Mouse (Mus musculus) CD4-positive, CD25-positive, alpha-beta regulatory T cell, adult 2 months (primary cell): ENCODE data around the gene Zfp773.

Source experiments
- DNase-seq: peaks from one replicate; pipeline ENCODE4 v3.0.0-alpha.2; 2012; ENCODE audit warnings: low read depth, low spot score

Gene Zfp773

DNA sequence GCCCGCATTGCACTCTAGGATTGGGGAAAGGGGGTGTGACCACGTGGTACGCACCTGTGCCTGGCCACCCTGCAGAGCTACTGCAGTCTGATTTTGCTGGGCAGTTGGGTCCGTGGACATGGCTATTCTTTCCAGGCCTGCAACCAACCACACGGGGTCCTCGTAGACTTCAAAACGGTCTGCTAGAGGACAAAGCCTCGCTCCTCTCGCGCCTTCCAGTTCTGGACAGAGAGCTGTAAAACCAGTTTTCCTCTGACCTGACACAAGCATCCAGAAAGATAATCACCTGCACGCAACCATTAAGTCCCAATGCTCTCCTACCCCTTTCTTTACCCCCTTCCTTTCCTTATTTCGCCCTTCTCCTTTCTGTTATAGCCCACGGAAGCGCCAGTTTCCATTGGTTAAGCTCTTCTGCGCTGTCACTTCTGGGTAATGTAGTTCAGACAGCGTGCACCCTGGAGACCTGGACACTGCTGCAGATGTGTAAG lies at the start of gene Zfp773:
TSS of gene Zfp773 (minus strand) at position 377 of the 488 bp plus-strand sequence.
- peak; percentile 68 for DNase-seq

DNA sequence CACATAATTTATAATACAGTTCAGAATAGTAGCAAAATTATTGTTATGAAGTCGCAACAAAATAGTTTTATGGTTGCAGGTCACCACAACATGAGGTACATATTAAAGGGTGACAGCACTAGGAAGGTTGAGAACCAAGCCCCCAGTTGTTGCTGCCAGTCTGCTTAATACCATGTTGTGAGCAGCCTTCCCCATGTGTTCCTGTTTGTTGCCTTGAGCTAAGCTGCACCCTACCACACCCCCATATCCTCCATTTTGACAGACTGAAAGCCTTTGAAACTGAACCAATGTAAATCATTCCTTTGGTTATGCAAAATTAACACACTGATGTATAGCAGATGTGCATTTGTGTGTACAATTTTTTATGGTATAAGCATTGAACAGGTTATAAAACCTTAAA lies 49.3 kb upstream of the Zfp773 start:
- DNase-seq, result no peak

DNA sequence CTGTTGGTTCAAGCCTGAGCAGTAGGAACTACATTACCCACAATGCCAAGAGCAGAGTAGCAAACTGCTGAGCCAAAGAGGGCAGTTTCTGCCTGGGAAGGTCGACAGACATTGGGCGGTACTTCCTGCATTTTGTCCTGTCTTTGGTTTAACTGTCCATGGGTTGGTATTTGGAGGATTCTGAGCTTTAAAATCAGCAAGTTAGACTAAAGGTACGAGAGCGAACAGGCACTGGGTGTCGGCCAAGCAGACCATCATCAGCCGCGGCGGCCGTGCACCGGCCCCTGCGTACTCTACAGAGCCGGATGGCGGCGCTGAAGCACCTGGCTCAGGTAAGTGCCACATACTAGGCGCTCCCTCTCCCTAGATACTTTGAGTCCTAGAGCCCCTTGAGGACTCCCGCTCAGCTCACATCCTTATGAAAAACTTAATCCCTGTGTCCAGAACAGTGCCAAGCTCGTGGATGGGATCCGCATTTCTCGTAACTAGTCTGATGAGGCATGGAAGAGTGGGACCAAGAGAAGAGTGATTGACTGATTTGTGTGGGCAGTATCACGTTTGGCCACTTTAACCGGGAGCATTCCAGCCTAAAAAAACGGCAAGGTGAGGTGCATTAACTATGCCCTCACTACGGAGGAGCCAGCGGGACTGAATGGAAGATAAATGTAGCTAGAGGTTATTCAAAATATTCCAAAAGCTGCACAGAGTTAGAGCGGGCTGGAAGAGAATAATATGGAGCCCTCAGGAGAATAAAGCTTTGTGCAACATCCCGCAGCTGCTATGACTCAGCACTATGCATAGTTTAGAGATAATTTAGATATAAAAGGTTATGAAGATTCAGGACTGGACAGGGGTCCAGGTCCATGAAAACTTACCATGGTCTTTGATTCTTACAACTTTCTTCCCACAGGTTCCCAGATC lies 34.9 kb upstream of the Zfp773 start, which contains the start of gene Zfp418:
TSS of gene Zfp418 (plus strand) at position 104 of the 921 bp plus-strand sequence.
- peak; percentile 74 for DNase-seq

DNA sequence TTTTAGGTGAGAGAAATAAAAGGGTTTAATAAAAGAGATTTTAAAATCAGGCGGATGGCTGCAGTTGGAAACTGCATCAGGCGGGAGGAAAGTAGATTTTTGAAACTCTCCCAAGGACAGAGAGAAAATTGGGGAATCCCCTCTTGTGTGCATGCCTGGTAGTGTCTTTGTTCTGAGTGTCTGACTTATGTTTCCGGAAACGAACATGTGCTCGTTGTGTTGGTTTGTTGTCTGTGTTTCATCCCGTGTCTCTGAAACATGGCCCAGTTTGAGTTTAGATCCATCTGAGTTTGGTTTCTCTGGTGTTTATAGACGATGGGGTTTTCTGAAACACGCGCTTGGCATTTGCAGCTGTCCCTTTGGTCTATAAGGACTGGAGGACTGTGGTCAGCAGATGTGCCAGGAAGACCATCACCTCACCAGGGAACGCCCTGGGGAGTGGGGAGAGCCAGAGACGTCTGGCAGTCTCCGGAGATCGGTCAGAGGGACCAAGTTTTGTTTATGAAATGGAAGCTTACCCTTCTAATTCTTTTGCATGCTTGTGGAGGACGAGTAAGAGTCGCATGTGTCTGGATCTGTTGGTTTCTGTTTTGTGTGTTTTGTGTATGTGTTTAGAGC lies 9.5 kb upstream of the Zfp773 start:
- no peak for DNase-seq

DNA sequence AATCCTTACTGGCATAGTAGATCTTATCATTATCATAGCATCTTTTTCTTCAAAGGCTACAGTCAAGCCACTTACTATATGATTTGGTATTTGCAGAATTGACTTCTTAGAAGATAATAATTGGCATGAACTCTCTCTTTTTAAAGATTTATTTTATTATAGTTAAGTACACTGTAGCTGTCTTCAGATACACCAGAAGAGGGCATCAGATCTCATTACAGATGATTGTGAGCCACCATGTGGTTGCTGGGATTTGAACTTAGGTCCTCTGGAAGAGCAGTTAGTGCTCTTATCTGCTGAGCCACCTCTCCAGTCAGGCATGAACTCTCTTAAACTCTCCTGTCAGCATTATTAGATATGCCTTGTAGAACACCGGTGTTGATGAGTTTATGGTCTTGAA lies 7.7 kb upstream of the Zfp773 start:
- DNase-seq, result no peak

DNA sequence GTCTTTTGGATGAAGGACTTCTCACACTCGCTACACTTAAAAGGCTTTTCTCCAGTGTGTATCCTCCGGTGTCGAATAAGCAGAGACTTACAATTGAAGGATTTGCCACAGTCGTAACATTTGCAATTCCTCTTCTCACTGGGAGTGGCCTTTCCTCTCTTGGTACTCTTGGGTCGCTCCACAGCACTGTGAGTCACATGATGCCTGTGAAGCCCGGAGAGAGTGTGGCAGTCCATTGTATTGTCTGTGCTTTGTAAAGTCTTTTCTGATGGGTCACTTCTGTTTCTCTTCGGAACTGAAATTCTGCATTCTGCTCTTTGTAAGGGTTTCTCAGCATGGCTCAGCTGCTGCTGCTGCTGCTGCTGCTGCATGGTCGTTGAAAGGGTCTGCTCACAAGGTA lies 3.8 kb downstream of the Zfp773 start:
- no peak for DNase-seq

DNA sequence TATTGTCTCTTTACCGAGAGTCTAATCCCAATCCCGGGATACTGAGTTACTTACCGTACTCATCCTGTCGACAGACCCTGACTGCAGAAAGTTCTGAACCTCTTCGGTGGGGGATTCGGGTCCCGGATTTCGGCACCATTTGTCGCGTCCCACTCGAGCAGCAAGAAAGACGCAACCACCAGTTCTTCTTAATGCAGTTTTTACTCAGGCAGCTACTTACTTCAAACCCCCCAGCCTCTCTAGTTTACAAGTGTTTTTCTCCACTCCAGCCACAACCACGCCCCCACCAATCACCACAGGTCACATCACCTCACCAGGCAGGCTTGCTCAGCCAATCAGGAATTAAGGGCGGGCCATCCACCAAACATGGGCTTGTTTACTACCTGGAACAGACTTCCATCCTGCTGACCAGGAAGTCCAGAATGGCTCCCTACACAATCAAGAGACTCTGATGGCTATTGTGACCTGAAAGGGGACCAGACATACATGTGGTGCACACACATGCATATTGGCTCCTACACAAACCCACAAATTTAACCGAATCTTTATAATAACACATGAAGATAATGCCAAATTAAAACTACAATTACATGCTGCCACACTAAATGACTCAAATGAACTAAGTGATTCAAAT lies 5.9 kb downstream of the Zfp773 start:
- peak; percentile 16 for DNase-seq

DNA sequence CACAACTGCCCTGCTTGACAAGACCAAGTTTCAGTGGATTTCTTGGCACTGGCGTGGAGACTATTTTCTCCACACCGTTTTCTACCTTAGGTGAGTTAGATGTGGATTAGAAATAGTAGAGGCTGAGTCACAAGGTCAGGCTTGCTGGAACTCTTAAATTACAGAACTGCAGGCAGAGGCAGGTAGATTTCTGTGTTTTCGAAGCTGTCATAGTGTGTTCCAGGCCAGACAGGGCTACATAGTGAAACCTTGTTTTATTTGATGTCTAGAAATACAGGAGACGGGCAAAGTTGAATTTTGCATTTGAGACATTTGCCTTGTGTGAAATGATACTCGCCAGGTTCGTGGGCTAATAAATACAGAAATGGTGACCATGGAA lies 15.0 kb downstream of the Zfp773 start:
- DNase-seq, result no peak

DNA sequence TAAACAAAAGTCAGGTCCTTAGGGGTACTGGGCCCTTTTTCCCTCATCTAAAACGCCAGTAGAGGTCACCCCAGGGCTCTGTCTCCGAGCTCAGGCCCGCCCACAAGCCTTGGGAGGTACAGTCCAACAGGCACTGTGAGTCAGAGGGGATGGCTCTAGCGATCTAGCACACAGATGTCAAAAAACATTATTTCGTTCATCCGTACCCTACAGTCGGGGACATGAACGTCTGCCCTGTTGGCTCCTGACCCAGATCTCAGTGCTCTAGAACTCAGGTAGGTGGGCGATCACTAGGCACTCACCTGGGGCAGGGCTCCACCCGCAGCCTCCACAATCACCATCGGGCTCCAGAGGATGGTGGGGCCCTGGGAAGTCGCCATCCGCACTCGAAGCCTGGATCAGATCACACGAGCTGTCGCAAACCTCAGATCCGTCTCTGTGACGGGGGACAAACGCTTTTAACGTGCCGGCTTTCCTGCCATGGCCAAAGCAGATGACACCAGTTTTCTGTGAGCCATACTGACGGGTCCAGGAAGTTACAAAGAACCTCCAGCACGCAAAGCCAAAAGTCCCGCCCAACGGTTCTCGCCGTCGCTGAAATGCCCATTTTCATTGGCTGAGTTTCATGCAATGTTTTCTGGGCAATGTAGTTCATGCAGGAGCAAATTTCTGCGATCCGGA lies 15.5 kb downstream of the Zfp773 start, which contains the start of gene Zfp954:
TSS of gene Zfp954 (minus strand) at position 568 of the 681 bp plus-strand sequence.
- DNase-seq, result peak; percentile 90

DNA sequence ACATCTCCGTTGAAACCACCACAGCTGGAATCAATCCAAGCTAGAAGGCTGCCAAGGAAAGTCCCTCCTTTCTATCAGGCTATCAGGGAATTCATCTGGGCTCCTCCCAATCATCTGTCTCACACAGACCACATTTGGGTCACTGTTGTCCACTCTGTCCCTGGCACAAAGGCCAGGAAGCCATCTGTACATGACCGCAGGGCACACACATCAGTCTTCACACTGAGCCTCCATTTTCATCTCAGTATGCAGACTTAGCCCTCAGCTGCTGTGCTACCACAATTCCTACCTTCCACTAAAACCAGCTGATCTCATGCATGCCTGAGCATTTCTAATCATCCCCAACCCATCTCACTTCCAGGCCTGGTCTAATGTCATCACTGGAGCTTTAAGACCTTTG lies 18.1 kb downstream of the Zfp773 start:
- no peak for DNase-seq

DNA sequence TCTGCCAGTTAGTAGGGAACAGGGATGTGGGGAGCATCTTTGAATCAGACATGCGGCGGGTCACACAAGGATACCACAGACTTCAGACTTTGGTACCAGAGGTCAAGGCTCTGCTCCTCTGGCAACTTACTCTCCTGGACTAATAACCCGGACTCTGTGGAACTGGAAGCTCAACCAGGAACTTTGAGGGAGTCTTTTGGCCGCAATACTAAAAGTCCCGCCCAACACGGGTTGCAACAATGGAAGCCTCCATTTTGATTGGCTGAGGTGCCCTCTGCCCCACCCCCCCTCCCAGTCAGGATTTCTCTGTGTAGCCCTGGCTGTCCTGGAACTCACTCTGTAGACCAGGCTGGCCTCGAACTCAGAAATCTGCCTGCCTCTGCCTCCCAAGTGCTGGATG lies 28.1 kb downstream of the Zfp773 start:
- DNase-seq, result no peak
